Mouse (Mus musculus): Measurements from ENCODE around the gene Aprt. TPM values are rescaled to one million over a fixed set of nuclear protein-coding genes. Genes with fewer than 3 reads are reported as not detected.

Aprt gene
- total and polyA plus RNA-seq, 2 experiments, result 59.8 to 105 TPM

GRCm38 (mm10) chr8:122610209-122610608, 33.5 kb upstream of the Aprt start:
- Histone ChIP-seq H3K79me2 (ENCODE audit: control insufficient read depth, insufficient read depth, low read length) (no peaks in the 10 kb centered on the region), H3K27ac (replicated peaks; ENCODE audit: insufficient read depth, low read depth, low read length) (no peak overlapping the region), H3K27me3 (ENCODE audit: control insufficient read depth, insufficient read depth, low read length) (no peaks in the 10 kb centered on the region), H3K4me1 (ENCODE audit: control insufficient read depth, insufficient read depth, low read length) (peaks cover 10% of the 10 kb centered on the region), H3K36me3 (ENCODE audit: control insufficient read depth, insufficient read depth, low read length) (no peaks in the 10 kb centered on the region), H3K9ac (ENCODE audit: low read depth, low read length) (no peak overlapping the region), H3K4me3 (ENCODE audit: insufficient read depth, low read depth, low read length) (no peak overlapping the region)
- TF ChIP-seq POLR2A (IDR thresholded peaks at IDR 0.05; ENCODE audit: extremely low read depth, insufficient read depth, low read length) (no peak), CTCF (IDR thresholded peaks at IDR 0.05; ENCODE audit: low read depth, low read length) (no peak)
- 67% methylated on average over 4 of the region's 4 CpGs for WGBS
- DNase-seq (ENCODE audit: extremely low read depth, low read depth, low spot score), result no peak

DNA sequence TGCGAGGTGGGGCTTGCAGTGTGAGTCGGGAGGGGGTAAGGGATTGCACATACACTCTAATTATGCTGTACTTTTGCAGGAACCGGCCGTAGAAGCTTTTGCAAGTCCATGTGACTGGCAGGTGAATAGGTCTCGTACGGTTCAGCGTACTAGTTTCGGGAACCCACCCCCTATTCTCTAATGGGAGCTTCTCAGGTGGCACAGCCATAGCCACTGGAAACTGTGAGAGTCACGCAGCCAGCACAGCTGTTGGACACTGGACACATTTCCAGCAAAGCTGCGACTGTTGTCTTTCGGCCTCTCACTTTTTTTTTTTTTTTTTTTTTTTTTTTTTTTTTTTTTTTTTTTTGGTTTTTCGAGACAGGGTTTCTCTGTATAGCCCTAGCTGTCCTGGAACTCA, 30.1 kb upstream of the Aprt start:
- TF ChIP-seq CTCF (IDR thresholded peaks at IDR 0.05; ENCODE audit: low read depth, low read length) (no peak), POLR2A (IDR thresholded peaks at IDR 0.05; ENCODE audit: extremely low read depth, insufficient read depth, low read length) (no peak)
- no peak overlapping the region for H3K9ac ChIP-seq (ENCODE audit: low read depth, low read length)
- 93% methylated on average over 11 of the region's 12 CpGs for WGBS
- H3K4me1 ChIP-seq (ENCODE audit: control insufficient read depth, insufficient read depth, low read length), result peaks cover 3% of the 10 kb centered on the region
- H3K36me3 ChIP-seq (ENCODE audit: control insufficient read depth, insufficient read depth, low read length), result no peaks in the 10 kb centered on the region
- H3K79me2 ChIP-seq (ENCODE audit: control insufficient read depth, insufficient read depth, low read length), result no peaks in the 10 kb centered on the region
- H3K27ac ChIP-seq (replicated peaks; ENCODE audit: insufficient read depth, low read depth, low read length), result no peak overlapping the region
- no peak overlapping the region for H3K4me3 ChIP-seq (ENCODE audit: insufficient read depth, low read depth, low read length)
- no peak for DNase-seq (ENCODE audit: extremely low read depth, low read depth, low spot score)
- no peaks in the 10 kb centered on the region for H3K27me3 ChIP-seq (ENCODE audit: control insufficient read depth, insufficient read depth, low read length)

DNA sequence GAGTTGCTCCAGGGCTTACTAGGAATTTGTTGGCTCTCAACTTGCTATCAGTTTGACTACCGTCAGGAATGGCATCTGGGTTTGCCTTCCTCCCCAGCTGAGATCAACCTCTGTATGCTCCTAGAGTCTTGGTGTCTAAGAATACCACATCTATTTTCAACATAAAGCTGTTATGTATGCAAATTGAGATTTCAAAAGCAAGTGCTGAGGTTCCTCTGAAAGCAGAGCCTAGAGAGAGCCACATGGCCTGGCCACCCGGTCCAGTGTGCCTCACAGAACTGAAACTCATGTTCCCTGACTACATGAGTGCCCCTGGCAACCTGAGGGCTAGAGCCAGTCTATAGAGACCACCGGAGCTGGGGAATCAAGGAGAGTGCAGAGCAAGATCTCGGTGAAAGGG, 28.7 kb upstream of the Aprt start:
- Histone ChIP-seq H3K4me3 (ENCODE audit: insufficient read depth, low read depth, low read length) (no peak overlapping the region), H3K27ac (replicated peaks; ENCODE audit: insufficient read depth, low read depth, low read length) (no peak overlapping the region), H3K9ac (ENCODE audit: low read depth, low read length) (no peak overlapping the region), H3K27me3 (ENCODE audit: control insufficient read depth, insufficient read depth, low read length) (no peaks in the 10 kb centered on the region), H3K79me2 (ENCODE audit: control insufficient read depth, insufficient read depth, low read length) (no peaks in the 10 kb centered on the region), H3K4me1 (ENCODE audit: control insufficient read depth, insufficient read depth, low read length) (no peaks in the 10 kb centered on the region), H3K36me3 (ENCODE audit: control insufficient read depth, insufficient read depth, low read length) (no peaks in the 10 kb centered on the region)
- WGBS, result 84% methylated on average over 4 of the region's 4 CpGs
- DNase-seq (ENCODE audit: extremely low read depth, low read depth, low spot score), result no peak
- TF ChIP-seq CTCF (IDR thresholded peaks at IDR 0.05; ENCODE audit: low read depth, low read length) (no peak), POLR2A (IDR thresholded peaks at IDR 0.05; ENCODE audit: extremely low read depth, insufficient read depth, low read length) (no peak)

DNA sequence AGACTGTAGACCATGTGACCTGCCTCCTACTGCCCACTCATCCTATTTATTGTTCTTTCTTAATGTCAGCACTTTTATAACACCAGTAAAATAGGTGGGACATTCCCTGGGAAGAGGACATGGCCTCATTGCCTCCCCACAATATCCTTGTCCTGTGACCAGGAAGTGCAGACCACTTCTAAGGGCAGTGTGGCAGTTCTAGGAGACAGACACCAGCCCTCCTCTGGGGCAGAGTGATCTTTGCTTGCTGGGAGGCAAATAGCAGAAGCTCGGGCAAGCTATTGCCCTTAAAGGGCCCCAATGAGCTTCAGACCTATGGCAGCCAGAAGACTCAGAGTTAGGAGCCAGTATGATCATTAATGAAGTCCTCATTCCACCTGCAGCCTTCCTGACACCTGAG, 27.9 kb upstream of the Aprt start:
- Histone ChIP-seq H3K4me3 (ENCODE audit: insufficient read depth, low read depth, low read length) (no peak overlapping the region), H3K27me3 (ENCODE audit: control insufficient read depth, insufficient read depth, low read length) (no peaks in the 10 kb centered on the region), H3K4me1 (ENCODE audit: control insufficient read depth, insufficient read depth, low read length) (no peaks in the 10 kb centered on the region), H3K79me2 (ENCODE audit: control insufficient read depth, insufficient read depth, low read length) (no peaks in the 10 kb centered on the region), H3K9ac (ENCODE audit: low read depth, low read length) (no peak overlapping the region), H3K27ac (replicated peaks; ENCODE audit: insufficient read depth, low read depth, low read length) (no peak overlapping the region), H3K36me3 (ENCODE audit: control insufficient read depth, insufficient read depth, low read length) (no peaks in the 10 kb centered on the region)
- 85% methylated on average over 1 of the region's 1 CpGs for WGBS
- no peak for TF ChIP-seq POLR2A (IDR thresholded peaks at IDR 0.05; ENCODE audit: extremely low read depth, insufficient read depth, low read length)
- TF ChIP-seq CTCF (IDR thresholded peaks at IDR 0.05; ENCODE audit: low read depth, low read length), result no peak
- DNase-seq (ENCODE audit: extremely low read depth, low read depth, low spot score), result no peak

- no peaks in the 10 kb centered on the region for H3K4me1 ChIP-seq (ENCODE audit: control insufficient read depth, insufficient read depth, low read length)
- no peaks in the 10 kb centered on the region for H3K79me2 ChIP-seq (ENCODE audit: control insufficient read depth, insufficient read depth, low read length)
- no peak overlapping the region for H3K9ac ChIP-seq (ENCODE audit: low read depth, low read length)
- WGBS, result 96% methylated on average over 9 of the region's 9 CpGs
- H3K36me3 ChIP-seq (ENCODE audit: control insufficient read depth, insufficient read depth, low read length), result no peaks in the 10 kb centered on the region
- no peak for DNase-seq (ENCODE audit: extremely low read depth, low read depth, low spot score)
- H3K4me3 ChIP-seq (ENCODE audit: insufficient read depth, low read depth, low read length), result no peak overlapping the region
- H3K27ac ChIP-seq (replicated peaks; ENCODE audit: insufficient read depth, low read depth, low read length), result no peak overlapping the region
- H3K27me3 ChIP-seq (ENCODE audit: control insufficient read depth, insufficient read depth, low read length), result no peaks in the 10 kb centered on the region
- TF ChIP-seq POLR2A (IDR thresholded peaks at IDR 0.05; ENCODE audit: extremely low read depth, insufficient read depth, low read length) (no peak), CTCF (IDR thresholded peaks at IDR 0.05; ENCODE audit: low read depth, low read length) (no peak)
These were observed 24.0 kb upstream of the Aprt start for GRCm38 (mm10) chr8:122600666-122601065.

GRCm38 (mm10) chr8:122596031-122596430, 19.3 kb upstream of the Aprt start:
- Histone ChIP-seq H3K79me2 (ENCODE audit: control insufficient read depth, insufficient read depth, low read length) (no peaks in the 10 kb centered on the region), H3K4me1 (ENCODE audit: control insufficient read depth, insufficient read depth, low read length) (no peaks in the 10 kb centered on the region), H3K4me3 (ENCODE audit: insufficient read depth, low read depth, low read length) (no peak overlapping the region), H3K27me3 (ENCODE audit: control insufficient read depth, insufficient read depth, low read length) (no peaks in the 10 kb centered on the region), H3K9ac (ENCODE audit: low read depth, low read length) (no peak overlapping the region), H3K36me3 (ENCODE audit: control insufficient read depth, insufficient read depth, low read length) (no peaks in the 10 kb centered on the region), H3K27ac (replicated peaks; ENCODE audit: insufficient read depth, low read depth, low read length) (no peak overlapping the region)
- no peak for TF ChIP-seq CTCF (IDR thresholded peaks at IDR 0.05; ENCODE audit: low read depth, low read length)
- no peak for TF ChIP-seq POLR2A (IDR thresholded peaks at IDR 0.05; ENCODE audit: extremely low read depth, insufficient read depth, low read length)
- WGBS, result 86% methylated on average over 4 of the region's 4 CpGs
- no peak for DNase-seq (ENCODE audit: extremely low read depth, low read depth, low spot score)
